Mouse (Mus musculus) right cerebral cortex, adult 2 months (tissue): ENCODE data around the gene Sox5.
"Not testable (repeated sequence)": the region's sequence is repeated elsewhere in the genome, so short reads cannot be mapped to it uniquely, and the experiment has no call there.

Experiments used
- DNase-seq, 2 experiments: peaks; one replicate each; pipeline ENCODE4 v3.0.0; 2021 to 2022; ENCODE audit warnings: low spot score in 2 of 2

Sox5 gene

GRCm38 (mm10) chr6:144283191-144283590 lies 498.6 kb downstream of the Sox5 start:
- DNase-seq = no peak

- peak; percentile 34 to 41 for DNase-seq
These were observed 499.0 kb downstream of the Sox5 start for GRCm38 (mm10) chr6:144282756-144283155.

- DNase-seq = no peak
These were observed 500.1 kb downstream of the Sox5 start for GRCm38 (mm10) chr6:144281661-144282060.

GRCm38 (mm10) chr6:144278505-144279053 lies 503.2 kb downstream of the Sox5 start:
- DNase-seq = no peak

- DNase-seq = not testable (repeated sequence)
These were observed 508.4 kb downstream of the Sox5 start for GRCm38 (mm10) chr6:144273425-144273824.

GRCm38 (mm10) chr6:144271326-144271725 lies 510.5 kb downstream of the Sox5 start:
- no peak for DNase-seq

- DNase-seq = no peak
These were observed 511.5 kb downstream of the Sox5 start for GRCm38 (mm10) chr6:144270306-144270705.

- DNase-seq = no peak
These were observed 512.1 kb downstream of the Sox5 start for GRCm38 (mm10) chr6:144269666-144270065.

- DNase-seq = no peak
These were observed 516.0 kb downstream of the Sox5 start for GRCm38 (mm10) chr6:144265752-144266151.

GRCm38 (mm10) chr6:144265004-144265403 lies 516.8 kb downstream of the Sox5 start:
- DNase-seq = no peak

- no peak for DNase-seq
These were observed 517.4 kb downstream of the Sox5 start for GRCm38 (mm10) chr6:144264320-144264915.

GRCm38 (mm10) chr6:144256500-144256899 lies 525.3 kb downstream of the Sox5 start:
- DNase-seq = no peak

- no peak for DNase-seq
These were observed 529.5 kb downstream of the Sox5 start for GRCm38 (mm10) chr6:144252191-144252718.

GRCm38 (mm10) chr6:144251222-144252170 lies 530.3 kb downstream of the Sox5 start:
- no peak for DNase-seq

- DNase-seq = no peak
These were observed 531.1 kb downstream of the Sox5 start for GRCm38 (mm10) chr6:144250625-144251181.

- no peak for DNase-seq
These were observed 545.2 kb downstream of the Sox5 start for GRCm38 (mm10) chr6:144236581-144236980.

GRCm38 (mm10) chr6:144203970-144204369 lies 577.8 kb downstream of the Sox5 start:
- DNase-seq = no peak

GRCm38 (mm10) chr6:144203013-144203412 lies 578.8 kb downstream of the Sox5 start:
- no peak for DNase-seq

GRCm38 (mm10) chr6:144201402-144202040 lies 580.3 kb downstream of the Sox5 start:
- DNase-seq = no peak

- no peak for DNase-seq
These were observed 584.3 kb downstream of the Sox5 start for GRCm38 (mm10) chr6:144197209-144198119.
